Mouse (Mus musculus): ENCODE data around the gene Sbk2. TPM values are rescaled to one million over a fixed set of nuclear protein-coding genes. Genes with fewer than 3 reads are reported as not detected.
A peak's percentile ranks its signal among the peaks of the same experiment; 100 is the strongest.
"Not testable (repeated sequence)": the region's sequence is repeated elsewhere in the genome, so short reads cannot be mapped to it uniquely, and the experiment has no call there.

Sbk2 gene
- 100 to 1,000 TPM in 1 of 2 experiments, 10 to 100 TPM in 1; 37.4 to 119 TPM for total RNA-seq (2021)
- long read RNA-seq, experiment 1, transcript Sbk2-201 (4 exons, 1,139 nt): minor isoform, 20 of 79 reads
- long read RNA-seq, experiment 1, transcript Sbk2-202 (4 exons, 2,236 nt): major isoform, 45 of 79 reads
- long read RNA-seq, experiment 1, partial matches to known transcripts: 1 of 79 reads
- long read RNA-seq, experiment 1, other reads (novel, unspliced or antisense): 12 of 79 reads
- long read RNA-seq, experiment 2, transcript Sbk2-202 (4 exons, 2,236 nt): major isoform, 48 of 89 reads
- long read RNA-seq, experiment 2, transcript Sbk2-201 (4 exons, 1,139 nt): minor isoform, 23 of 89 reads
- long read RNA-seq, experiment 2, partial matches to known transcripts: 3 of 89 reads
- long read RNA-seq, experiment 2, other reads (novel, unspliced or antisense): 14 of 89 reads

DNA sequence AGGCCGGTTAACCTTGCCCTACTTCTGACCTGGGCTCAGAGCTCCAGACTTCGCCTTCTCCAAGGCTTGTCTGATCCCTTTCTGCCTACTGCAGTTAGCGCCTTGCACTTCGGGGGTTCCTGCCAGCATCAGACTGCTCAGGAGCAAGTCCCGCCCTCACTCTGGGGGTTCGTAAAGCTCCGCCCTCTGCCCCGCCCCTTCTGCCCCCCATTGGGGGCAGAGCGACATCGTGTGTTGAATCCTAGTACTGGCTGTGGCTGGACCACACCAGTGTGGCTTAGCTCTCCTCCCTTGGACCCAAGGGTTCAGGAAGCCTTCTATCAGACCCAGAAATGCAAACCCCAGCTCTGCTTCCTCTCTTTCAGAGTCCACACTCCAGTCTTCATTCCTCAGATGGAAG is at the start of gene Sbk2:
TSS of gene Sbk2 (minus strand) at position 135 of the 400 bp plus-strand sequence.
- peak; percentile 93 for DNase-seq (ENCODE audit: low spot score)

DNA sequence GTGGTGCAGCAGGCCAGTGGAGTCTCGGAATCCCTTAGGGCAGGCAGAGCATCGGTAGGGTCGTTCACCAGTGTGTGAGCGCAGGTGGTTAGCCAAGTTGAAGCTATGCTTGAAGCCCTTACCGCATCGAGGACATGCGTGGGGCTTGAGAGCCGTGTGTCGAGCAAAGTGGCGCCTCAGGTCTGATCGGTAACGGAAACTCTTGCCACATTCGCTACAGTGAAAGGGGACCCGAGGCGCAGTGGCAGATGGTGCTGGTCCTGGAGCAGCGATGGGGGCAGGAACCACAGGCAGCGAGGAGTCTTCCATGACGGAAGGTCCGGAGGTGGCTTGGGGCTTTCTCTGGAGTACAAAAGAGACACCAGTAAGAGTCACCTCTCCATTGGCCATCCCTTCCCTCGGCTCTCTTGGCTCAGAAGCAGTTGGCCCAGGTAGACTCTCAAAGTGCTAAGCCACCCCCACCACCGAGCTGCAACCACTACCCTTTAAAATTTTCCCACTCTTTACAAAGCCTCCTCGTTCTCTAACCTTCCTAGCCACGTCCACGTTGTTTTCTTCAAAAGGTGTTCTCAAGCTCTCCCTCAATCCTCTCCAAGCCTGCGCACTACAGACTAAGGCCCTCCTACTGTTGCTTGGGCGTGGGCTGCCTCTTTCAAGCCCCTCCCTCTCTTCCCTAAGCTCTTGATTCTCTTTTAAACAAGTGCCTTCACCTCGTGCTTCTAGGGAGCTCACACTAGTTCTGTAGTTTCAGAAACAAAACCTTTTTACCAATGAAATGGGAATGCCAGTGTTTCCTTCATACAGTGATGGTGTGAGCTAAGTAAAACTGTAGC is 48.7 kb upstream of the Sbk2 start:
- DNase-seq (ENCODE audit: low spot score): no peak

DNA sequence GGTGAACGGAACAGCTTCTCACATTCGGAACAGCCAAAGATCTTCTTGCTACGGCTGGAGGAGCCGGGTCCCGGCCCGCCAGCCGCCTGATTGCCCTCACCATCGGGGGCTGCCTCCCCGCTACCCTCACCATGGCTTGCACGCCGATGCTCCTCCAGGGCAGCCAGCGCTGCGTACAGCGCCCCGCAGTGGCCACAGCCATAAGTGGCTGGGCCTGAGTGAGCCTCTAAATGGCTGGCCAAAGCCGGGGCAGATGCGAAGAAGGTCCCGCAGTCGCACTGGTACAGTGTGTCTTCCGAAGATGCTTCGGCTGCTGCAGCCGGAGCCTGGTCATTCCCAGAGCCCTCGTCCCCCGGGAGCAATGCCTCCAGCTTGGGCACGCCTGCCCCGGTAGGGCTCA is 44.0 kb upstream of the Sbk2 start:
- no peak for DNase-seq (ENCODE audit: low spot score)

DNA sequence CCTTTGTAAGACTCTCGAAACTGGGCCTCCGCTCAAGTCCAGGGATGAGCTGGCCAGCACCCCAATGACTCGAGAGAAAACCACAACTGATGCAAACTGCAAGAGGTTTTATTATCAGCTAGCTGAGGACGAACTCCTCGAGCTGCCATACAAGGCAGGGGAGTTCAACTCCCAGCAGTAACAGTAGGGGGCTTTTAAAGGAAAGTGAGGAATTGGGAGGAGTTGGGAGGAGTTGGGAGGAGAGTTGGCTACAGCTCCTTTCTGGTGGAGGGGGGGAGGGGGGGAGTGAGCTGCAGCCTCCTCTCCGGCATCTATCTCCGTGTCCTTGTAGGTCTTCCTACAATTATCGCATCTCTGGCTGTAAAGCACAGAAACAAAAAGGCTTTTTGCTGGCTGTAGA is 38.7 kb upstream of the Sbk2 start:
- not testable (repeated sequence) for DNase-seq (ENCODE audit: low spot score)

DNA sequence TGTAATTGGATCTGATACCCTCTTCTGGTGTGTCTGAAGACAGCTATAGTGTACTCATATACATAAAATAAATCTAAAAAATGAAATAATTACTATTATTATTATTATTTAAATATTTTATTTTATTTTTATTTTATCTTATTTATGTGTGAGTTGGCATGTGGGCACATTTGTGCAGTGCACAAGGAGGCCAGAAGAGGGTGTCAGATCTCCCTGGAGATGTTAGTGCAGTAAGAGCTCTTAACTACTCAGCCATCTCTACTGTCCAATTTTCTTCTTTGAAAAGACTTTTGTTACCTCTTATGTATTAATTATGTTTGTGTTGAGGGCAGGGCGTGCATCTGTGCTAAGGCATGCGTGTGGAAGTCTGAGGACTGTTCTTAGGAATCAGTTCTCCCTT is 35.7 kb upstream of the Sbk2 start:
- DNase-seq (ENCODE audit: low spot score): no peak

DNA sequence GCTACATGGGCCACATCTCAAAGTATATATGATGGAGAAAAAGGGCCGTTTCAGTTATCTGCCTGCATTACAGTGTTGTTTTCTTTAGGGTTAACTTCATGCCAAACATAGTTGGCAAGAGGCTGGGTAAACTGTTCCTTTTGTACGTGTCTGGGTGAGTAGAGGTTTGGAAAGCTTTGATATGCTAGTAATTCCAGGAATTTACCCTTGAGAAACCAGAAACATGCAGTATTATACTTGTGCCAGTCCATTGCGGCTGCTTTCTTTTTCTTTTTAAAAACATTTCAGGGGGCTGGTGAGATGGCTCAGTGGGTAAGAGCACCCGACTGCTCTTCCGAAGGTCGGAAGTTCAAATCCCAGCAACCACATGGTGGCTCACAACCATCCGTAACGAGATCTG is 32.7 kb upstream of the Sbk2 start:
- DNase-seq (ENCODE audit: low spot score): no peak

DNA sequence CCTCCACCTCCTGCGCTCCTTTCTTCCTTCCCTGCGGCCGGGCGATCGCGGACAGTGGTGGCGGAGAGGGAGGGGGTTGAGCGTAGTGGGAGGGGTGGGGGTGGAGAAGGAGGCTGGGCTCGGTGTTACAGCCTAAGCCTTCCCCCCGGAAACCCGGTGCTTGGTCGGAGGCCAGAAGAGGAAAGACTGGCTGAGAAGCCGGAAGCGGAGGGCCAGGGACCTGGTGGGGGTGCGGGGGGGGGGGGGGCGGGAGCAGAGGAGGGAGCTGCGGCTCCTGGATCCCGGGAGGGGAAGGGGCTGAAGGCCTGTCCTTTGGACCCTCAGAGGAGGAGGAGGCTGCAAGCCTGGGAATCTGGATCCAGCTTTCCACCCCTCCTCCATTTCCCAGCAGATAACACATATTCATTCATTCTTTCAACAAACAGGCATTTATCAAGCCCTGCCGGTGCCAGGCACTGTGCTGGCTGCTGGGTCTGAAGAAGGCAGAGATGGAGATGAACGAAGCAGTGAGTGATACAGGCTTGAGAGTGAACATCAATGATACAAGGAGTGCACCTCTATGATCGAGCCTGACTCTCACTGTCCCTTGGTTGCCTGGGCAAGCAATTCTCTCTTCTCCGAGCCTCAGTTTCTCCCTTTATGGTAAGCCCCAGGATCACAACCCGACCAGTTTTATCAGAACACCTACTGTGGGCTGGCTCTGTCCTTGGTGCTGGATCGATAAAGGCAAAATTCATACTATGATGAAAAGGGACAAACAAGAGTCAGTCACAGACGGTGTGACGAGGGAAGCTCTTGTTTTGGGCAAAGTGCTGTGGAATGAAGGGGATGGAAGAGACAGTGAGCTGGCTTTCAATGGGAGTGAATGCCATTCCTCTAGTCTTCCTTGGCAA is 32.0 kb upstream of the Sbk2 start, which contains the start of gene Zfp579:
TSS of gene Zfp579 (minus strand) at position 156 of the 893 bp plus-strand sequence.
- DNase-seq (ENCODE audit: low spot score): peak; percentile 94

DNA sequence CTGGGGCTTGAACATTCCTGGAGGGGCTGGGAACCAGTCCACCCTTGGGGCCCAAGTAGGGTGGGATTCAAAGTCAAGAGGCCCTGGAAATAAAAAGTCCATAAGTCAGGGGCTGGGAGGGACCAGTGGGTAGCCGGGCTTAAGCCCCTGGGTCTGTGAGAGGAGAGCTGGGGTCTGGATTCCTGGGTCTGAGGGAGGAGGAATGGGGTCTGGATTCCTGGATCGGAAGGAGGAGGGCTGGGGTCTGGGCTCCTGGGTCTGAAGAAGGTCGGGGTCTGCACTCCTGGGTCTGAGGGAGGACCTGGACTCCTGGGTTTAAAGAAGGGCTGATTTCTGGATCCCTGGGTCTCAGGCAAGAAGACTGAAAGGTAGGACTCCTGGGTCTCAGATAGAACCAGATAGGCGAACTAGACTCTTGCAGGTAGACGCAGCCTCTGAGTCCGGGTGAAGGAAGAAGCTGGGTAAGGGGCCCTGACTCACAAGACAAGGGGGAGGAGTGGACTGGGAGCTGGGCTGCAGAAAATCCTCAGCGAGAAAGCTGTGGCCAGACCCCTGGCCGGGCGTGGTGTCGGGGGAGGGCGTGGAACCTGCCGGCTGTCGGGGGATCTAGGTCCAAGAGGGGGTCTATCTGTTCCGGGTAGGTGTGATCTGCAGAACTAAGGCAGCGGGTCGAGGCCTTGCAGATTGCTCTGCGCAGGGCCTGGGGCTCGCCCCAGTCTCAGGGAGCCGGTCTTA is 31.2 kb upstream of the Sbk2 start:
- DNase-seq (ENCODE audit: low spot score): no peak

DNA sequence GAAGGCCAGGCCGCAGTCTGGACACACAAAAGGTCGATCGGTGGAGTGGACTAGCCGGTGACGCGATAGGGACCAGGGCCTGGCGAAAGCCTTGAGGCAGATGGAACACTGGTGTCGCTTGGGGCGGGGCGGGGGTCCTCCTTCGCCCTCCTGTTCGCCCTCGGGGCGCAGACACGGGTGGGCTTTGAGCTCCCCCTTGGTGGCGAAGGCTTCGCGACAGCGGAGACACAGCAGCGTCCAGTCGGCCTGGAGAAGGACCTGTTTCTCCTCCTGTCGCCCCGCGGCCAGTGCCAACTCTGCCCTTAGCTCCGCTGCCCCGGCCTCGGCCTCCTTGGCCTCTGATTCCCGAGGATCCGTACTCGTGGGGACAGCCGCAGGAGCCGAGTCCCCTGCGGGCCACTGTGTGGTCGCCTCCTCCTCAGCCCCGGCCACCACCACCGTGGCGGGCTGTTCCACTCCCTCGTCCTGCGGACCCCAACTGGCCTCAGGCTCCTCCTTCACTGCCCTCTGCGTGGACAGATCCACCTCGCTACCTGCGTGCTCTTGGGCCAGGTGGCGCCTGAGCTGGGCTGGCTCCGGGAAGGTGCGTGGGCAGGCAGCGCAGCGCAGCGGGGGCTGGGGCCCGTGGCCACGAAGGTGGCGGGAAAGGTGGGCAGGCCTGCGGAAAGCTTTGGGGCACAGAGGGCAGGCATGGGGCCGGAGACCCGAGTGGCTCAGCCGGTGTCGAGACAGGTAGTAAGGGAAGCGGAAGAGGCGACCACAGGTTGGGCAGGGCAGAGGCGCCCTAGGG is 30.0 kb upstream of the Sbk2 start:
- DNase-seq (ENCODE audit: low spot score): no peak

DNA sequence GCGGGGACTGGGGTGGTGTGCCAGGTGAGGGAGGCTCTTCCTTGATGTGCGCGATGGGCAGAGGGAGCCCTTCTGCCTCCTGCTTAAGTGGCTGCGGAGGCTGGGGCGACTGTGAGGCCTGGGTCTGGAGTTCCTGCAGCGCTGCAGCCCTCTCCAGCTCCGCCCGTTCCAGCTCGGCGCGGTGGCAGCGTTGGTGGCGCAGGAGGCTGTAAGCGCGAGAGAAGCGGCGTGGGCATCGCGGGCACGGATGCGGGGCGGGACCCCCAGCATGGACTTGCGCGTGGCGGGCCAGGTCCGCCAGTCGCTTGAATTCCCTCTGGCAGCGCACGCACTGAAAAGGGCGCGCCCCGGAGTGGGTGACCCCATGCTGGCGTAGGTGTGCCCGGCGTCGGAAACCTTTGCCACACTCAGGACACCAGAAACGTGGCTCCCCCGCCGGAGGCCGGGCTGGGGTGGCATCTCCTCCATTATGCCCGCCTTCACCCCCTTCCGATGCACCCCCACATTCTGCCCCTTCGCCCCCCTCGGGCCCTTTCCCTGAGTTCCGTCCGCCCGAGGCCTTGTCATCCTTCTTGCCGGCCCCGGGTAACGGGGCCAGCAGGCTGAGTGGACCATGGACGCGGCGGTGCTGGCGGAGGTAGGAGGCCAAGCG is 29.3 kb upstream of the Sbk2 start:
- no peak for DNase-seq (ENCODE audit: low spot score)

DNA sequence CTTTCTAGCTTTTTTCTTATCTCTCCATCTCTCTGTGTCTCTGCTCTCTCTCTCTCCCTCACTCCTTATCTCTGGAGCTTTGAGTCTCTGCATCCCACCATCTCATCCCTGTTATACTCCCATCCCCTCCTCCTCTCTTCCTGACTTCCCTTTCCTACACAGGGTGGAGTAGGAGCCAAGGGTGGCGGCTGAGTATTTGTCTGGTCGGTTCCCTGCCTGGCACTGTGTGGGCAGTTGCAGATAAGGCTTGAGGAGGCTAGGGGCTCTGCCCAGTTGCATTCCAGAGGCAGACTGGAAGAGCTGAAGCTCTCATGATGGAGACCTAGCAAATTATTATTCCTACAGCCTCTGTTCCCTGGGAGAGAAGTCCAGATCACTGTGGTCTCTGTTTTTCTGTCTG is 24.0 kb upstream of the Sbk2 start:
- no peak for DNase-seq (ENCODE audit: low spot score)

DNA sequence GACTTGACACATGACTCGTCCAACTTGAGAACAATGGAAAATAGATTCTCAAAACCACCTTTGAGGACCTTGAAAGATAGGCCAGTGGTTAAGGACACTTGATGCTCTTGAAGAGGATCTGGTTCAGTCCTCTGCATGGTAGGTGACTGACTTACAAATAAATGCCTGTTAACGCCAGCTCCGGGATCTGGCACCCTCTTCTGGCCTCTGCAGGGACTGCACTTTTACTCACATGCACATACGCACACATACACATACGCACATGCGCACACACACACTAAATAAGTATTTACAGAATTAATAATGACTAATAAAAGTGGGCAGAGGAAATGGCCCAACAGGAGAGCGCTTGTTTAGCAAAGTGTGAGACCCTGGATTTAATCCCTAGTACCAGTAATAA is 12.6 kb upstream of the Sbk2 start:
- DNase-seq (ENCODE audit: low spot score): no peak

DNA sequence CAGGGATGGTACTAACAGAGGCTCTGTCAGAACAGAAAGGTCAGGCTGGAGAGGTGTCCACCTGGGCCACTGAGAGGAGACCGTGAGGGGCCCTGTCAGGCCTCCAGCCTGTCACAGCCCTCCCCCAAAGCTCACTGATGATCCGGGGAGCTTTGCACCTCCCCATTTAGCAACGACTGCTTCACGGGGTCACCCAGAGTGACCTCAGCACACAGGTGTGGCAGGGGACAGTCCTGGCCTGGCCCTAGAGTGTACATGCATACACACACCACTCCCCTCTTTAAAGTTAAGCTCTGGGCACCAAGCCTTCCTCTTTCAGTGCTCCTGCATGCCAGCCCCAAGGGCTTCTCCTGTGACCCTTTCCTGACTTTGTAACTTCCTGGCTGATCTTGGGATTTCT is 11.2 kb upstream of the Sbk2 start:
- no peak for DNase-seq (ENCODE audit: low spot score)

DNA sequence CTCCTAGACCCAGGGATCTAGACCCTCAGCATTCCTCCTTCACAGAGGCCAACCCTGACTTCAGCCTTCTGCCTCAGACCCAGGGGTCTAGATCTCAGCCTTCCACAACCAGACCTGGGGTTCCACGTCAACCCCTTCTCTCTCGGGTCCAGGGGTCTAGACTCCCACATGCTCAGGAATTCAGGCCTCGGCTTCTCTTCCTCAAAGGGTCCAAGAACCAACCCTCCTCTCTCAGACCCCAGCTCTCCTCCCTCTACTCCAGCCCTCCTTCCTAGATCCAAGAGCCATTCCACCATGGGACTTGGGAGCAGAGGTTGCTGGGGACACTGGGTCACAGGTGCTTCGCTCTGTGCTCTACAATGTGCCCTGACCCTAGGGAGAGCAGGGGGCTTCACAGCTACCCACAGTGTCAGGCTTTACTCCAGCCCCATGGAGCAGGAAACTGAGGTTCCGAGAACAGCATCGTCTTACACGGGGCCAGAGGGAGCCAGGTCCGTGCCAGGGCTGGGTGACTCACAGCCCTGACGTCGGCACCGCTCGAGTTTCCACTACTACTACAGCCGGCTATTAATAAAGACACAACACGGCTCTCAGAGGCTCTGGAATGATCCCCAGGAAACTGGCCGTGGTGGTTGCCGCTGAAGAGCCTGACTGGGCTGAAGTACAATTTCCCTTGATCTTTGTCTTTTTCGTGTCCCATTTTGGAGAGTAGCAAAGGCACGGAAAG is 8.3 kb upstream of the Sbk2 start:
- peak; percentile 87 for DNase-seq (ENCODE audit: low spot score)

DNA sequence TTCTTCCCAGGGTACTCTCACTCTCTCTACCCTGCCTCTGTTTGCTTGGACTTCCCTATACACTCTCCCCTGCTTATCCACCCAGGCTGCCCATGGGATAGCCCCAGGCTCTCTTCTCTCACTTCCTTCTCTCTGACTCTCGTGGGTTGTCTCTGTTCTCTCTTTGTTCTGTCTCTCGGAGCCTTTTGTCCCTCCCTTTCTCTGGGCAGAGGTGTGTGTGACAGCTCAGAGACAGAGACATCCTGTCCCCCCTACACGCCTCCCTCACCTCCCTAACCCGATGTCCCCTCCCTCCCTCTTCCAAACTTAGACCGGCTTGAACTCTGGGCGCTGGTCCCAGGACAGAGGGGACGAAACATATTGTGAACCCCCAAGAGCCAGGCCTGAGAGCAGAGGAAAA is 7.5 kb upstream of the Sbk2 start:
- DNase-seq (ENCODE audit: low spot score): no peak

DNA sequence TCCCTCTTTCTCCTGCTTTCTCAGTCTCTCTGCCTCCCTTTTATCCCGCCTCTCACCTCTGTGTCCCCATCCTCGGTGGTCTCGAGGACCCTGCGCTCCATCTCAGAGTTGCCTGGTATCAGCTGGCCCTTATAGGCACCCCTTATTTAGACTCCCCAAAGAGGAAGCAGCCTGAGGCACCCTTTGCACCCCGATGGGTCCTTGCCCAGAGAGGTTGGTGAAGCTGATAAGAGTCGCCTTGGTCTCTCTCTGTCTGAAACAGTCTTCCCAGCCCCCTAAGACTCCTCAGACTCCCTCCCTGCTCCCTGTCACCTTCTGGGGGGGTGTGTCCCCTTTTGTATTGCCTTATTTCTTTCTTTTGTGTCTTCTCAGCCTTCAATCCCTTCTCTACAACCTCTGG is 6.9 kb upstream of the Sbk2 start, which contains the start of gene Sbk3:
TSS of gene Sbk3 (minus strand) at position 101 of the 400 bp plus-strand sequence.
- DNase-seq (ENCODE audit: low spot score): no peak

DNA sequence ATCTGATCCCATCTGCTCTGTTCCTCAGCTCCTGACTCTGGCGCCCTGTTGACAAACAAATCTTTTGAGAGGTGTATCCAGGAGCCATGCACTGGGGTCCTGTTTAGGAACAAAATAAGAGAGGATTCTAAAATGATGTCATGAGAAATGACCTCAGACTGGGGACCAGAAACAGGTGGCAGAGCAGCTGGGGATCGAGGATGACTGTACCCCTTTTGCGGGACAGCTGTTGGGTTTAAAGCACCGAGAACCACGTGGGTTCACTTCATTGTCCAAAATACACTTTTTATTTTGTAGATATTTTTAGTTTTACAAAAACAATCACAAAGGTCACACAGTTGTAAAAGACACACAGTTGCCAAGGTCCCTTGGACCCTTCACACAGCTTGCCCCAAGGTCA is 782 bp upstream of the Sbk2 start:
- DNase-seq (ENCODE audit: low spot score): no peak

DNA sequence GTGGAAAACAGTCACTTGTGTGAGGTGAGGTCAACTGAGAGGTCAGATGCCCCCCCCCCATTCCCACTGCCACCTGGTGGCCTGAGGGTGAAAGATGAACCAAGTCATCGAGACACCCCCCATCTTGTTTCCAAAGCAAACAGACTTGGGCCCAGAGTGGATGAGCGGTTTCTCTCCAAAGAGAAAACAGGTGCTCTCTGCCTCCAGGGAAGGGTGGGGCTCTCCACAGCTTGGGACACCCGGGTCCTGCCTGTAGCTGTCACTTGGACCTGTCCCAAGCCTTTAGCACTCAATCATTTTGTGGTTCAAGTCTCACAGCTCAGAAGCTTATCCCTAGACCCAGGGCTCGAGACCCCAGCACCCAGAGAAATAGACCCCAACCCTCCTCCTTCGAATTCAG is 679 bp downstream of the Sbk2 start:
- peak; percentile 34 for DNase-seq (ENCODE audit: low spot score)

DNA sequence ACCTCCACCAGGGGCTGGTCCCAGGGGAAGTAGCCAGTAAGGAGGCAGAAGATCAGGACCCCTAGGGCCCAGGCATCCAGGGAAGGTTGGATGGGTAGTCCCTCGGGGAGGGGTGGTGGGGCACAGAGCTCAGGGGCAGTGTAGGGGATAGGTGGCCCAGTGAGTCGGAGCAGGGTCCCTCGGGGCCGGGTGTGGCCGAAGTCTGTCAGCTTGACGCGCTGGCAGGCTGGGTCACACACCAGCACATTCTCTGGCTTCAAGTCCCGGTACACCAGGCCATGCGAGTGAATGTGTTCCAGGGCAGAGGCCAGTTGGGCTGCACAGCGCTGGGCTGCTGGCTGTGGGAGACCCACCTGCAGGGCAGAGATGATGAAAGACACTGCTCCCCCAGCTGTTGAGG is 6.8 kb downstream of the Sbk2 start:
- no peak for DNase-seq (ENCODE audit: low spot score)
